Mouse (Mus musculus) thymus, postnatal 10 days (tissue): ENCODE results near the gene Yod1.

Experiments
- DNase-seq, 2 experiments: peaks; one replicate each; pipeline ENCODE4 v3.0.0; 2021; ENCODE audit warnings: low spot score in 2 of 2

Yod1 gene

GRCm38 (mm10) chr1:130732706-130733658 lies 15.9 kb downstream of the Yod1 start:
- DNase-seq, result no peak

GRCm38 (mm10) chr1:130733671-130734070 lies 16.5 kb downstream of the Yod1 start:
- no peak for DNase-seq

GRCm38 (mm10) chr1:130734452-130734851 lies 17.3 kb downstream of the Yod1 start:
- no peak for DNase-seq

- no peak for DNase-seq
Measured at GRCm38 (mm10) chr1:130734852-130735251, 17.7 kb downstream of the Yod1 start.

- no peak for DNase-seq
Measured at GRCm38 (mm10) chr1:130737411-130737881, 20.3 kb downstream of the Yod1 start.

- DNase-seq, result no peak
Measured at GRCm38 (mm10) chr1:130737916-130738315, 20.8 kb downstream of the Yod1 start.

- no peak for DNase-seq
Measured at GRCm38 (mm10) chr1:130738551-130739106, 21.5 kb downstream of the Yod1 start.

GRCm38 (mm10) chr1:130739636-130740035 lies 22.5 kb downstream of the Yod1 start:
- no peak for DNase-seq

- DNase-seq, result no peak
Measured at GRCm38 (mm10) chr1:130740227-130740648, 23.1 kb downstream of the Yod1 start.

GRCm38 (mm10) chr1:130740781-130741720 lies 23.9 kb downstream of the Yod1 start:
- no peak for DNase-seq

GRCm38 (mm10) chr1:130742201-130742600 lies 25.1 kb downstream of the Yod1 start:
- no peak for DNase-seq

GRCm38 (mm10) chr1:130743775-130744174 lies 26.6 kb downstream of the Yod1 start:
- DNase-seq, result no peak

GRCm38 (mm10) chr1:130744217-130744616 lies 27.1 kb downstream of the Yod1 start:
- no peak for DNase-seq

GRCm38 (mm10) chr1:130744961-130745360 lies 27.8 kb downstream of the Yod1 start:
- no peak for DNase-seq

GRCm38 (mm10) chr1:130745591-130745990 lies 28.5 kb downstream of the Yod1 start:
- no peak for DNase-seq

GRCm38 (mm10) chr1:130746819-130747218 lies 29.7 kb downstream of the Yod1 start:
- DNase-seq, result no peak

GRCm38 (mm10) chr1:130759689-130760088 lies 42.6 kb downstream of the Yod1 start:
- no peak for DNase-seq

- DNase-seq, result no peak
Measured at GRCm38 (mm10) chr1:130761597-130761996, 44.5 kb downstream of the Yod1 start.

GRCm38 (mm10) chr1:130762045-130762760 lies 45.1 kb downstream of the Yod1 start:
- DNase-seq, result no peak

- no peak for DNase-seq
Measured at GRCm38 (mm10) chr1:130764027-130764461, 46.9 kb downstream of the Yod1 start.

GRCm38 (mm10) chr1:130767066-130767465 lies 49.9 kb downstream of the Yod1 start:
- DNase-seq, result no peak
